ENCODE assay signal across 1 mouse cellular context in genomic region chr9:107986376-107986775, GRCm38 (mm10).
TF ChIP-seq lines count a peak whose summit lies in the region.

No protein-coding gene starts in this region.

TF ChIP-seq in CH12.LX, 34 proteins besides CTCF, POLR2A, EP300 and RAD21 (continued from another document):
- TF ChIP-seq SMC3 (IDR thresholded peaks at IDR 0.05; ENCODE audit: low read depth, low read length) (peak; percentile 94), JUN (IDR thresholded peaks at IDR 0.05; ENCODE audit: insufficient read depth, low read depth, low read length) (no peak), GABPA (IDR thresholded peaks at IDR 0.05; ENCODE audit: insufficient replicate concordance, low read depth, low read length) (no peak), MAFK (IDR thresholded peaks at IDR 0.05; ENCODE audit: insufficient replicate concordance, low read length) (no peak), MEF2A (IDR thresholded peaks at IDR 0.05; ENCODE audit: borderline replicate concordance, low read depth, low read length) (no peak), RCOR1 (conservative IDR thresholded peaks at IDR 0.05; ENCODE audit: low read depth, low read length) (no peak), MYC (IDR thresholded peaks at IDR 0.05; ENCODE audit: low read depth, low read length) (0 out of 2 replicates have a peak, but pooled peaks have one; percentile 24), IRF4 (IDR thresholded peaks at IDR 0.05; ENCODE audit: low read depth, low read length) (0 out of 2 replicates have a peak, but pooled peaks have one; percentile 38), ZC3H11A (IDR thresholded peaks at IDR 0.05; ENCODE audit: low read depth, low read length) (peak; percentile 9; the same call in 1 of the 2 replicates), NELFE (IDR thresholded peaks at IDR 0.05; ENCODE audit: low read depth, low read length) (0 out of 2 replicates have a peak, but pooled peaks have one; percentile 21), ZMIZ1 (IDR thresholded peaks at IDR 0.05; ENCODE audit: low read depth, low read length) (no peak)
TF ChIP-seq in CH12.LX: peak in this region for 5.
